Mouse (Mus musculus) macrophage (primary cell): Measurements from ENCODE around the gene Hsd11b2. TPM values are rescaled to one million over a fixed set of nuclear protein-coding genes. Genes with fewer than 3 reads are reported as not detected.
A peak's percentile ranks its signal among the peaks of the same experiment; 100 is the strongest.

ENCODE experiments used
- H3K27ac ChIP-seq: fragments of 350-480 bp; formaldehyde crosslinking; 2 replicates; pipeline ENCODE4 v1.9.0; 2021
- H3K36me3 ChIP-seq: fragments of 350-480 bp; formaldehyde crosslinking; 2 replicates; pipeline ENCODE4 v1.9.0; 2021; ENCODE audit errors: inconsistent target
- H3K4me3 ChIP-seq: fragments of 350-480 bp; formaldehyde crosslinking; 2 replicates; pipeline ENCODE4 v1.9.0; 2021; ENCODE audit errors: inconsistent target
- H3K79me2 ChIP-seq: fragments of 350-480 bp; formaldehyde crosslinking; 2 replicates; pipeline ENCODE4 v1.9.0; 2021; ENCODE audit errors: inconsistent target
- WGBS: methylation state at CpG from one replicate; pipeline ENCODE4 v1.1.7; 2026; ENCODE audit warnings: inconsistent platforms; ENCODE audit not compliant: missing documents; 5-methylcytosine and 5-hydroxymethylcytosine counted together
- polyA plus RNA-seq: library from polyadenylated mRNA; stranded (reverse); fragments of 250-400 nt; gene quantifications from 3 replicates; pipeline ENCODE4 v1.2.4, GENCODE M21; 2018; ENCODE audit warnings: inconsistent platforms

Gene Hsd11b2
- polyA plus RNA-seq, 1 experiment from 2014 or later, result not detected

- Histone ChIP-seq H3K79me2 (peaks cover 73% of the 10 kb centered on the region), H3K27ac (no peak overlapping the region), H3K4me3 (no peak overlapping the region), H3K36me3 (peaks cover 84% of the 10 kb centered on the region)
- WGBS, result no CpG with 5 or more reads among the region's 1 CpGs
Observed at GRCm38 (mm10) chr8:105528206-105528605, 9.7 kb downstream of the Hsd11b2 start.

GRCm38 (mm10) chr8:105529271-105529670, 10.7 kb downstream of the Hsd11b2 start:
- Histone ChIP-seq H3K27ac (no peak overlapping the region), H3K4me3 (no peak overlapping the region), H3K36me3 (peaks cover 73% of the 10 kb centered on the region), H3K79me2 (peaks cover 83% of the 10 kb centered on the region)
- 94% methylated on average over 3 of the region's 3 CpGs for WGBS

DNA sequence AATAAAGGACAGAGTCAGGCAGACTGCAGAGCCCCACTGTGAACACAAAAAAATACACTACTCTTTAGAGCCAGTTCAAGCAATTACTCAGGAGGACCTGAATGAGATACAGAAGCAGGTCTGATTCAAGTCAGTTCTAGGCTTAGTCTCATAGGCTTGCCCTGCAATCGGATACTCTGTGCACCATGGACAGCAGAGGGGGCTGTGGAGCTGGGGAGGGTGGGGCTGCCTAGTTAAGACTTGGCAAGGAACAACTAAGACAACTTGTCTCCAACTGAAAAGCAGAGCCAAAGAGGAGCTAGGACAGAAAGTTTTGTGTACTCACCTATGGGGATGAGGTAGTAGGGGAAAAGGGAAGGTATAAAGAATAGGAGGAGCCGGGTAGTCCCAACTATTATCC, 13.2 kb downstream of the Hsd11b2 start:
- WGBS, result 67% methylated on average over 2 of the region's 2 CpGs
- Histone ChIP-seq H3K4me3 (no peak overlapping the region), H3K36me3 (peaks cover 64% of the 10 kb centered on the region), H3K27ac (no peak overlapping the region), H3K79me2 (peaks cover 100% of the 10 kb centered on the region)

DNA sequence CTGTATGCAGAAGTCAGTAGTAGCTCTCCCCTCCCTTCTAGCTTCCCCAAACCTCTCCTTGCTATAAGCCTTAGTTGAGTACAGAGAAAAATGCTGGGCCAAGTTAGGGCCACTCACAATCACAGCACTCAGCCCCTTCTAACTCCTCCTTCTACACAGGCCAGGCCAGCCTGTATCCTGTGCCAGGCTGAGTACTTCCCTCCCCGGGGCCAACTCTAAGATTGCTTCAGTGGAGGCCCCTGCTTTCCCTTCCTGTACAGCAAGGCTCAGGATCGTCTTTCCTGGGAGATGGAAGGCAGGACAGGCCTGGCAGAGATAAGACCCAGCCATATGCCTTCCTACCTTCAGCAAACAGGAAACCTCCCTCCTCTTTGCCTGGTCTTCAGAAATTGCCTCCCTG, 14.9 kb downstream of the Hsd11b2 start:
- Histone ChIP-seq H3K4me3 (no peak overlapping the region), H3K36me3 (peaks cover 64% of the 10 kb centered on the region), H3K27ac (peak overlapping the region; percentile 17; the same call in 1 of the 2 replicates), H3K79me2 (peaks cover 100% of the 10 kb centered on the region)
- WGBS, result 11% methylated on average over 2 of the region's 2 CpGs

DNA sequence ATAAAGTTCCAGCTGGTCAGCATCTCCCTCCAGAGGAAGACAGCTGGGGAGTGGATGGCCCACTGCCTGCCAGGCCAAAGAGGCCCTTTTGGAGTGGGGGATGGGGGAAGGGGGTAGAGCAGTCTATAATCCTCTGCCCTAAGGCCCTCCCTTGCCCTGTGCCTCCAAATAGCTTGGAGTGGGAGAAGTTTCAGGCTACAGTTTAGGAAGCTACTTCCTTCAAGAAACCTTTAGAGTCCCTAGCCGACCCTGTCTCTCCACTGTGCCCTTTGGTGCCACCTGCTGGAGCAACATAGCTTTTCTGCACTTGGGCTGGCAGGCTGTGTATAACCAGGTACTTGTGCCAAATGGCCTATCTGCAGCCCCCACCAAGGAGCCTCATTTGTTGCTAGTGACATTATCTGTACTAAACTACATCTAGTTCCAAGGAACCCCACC, 15.4 kb downstream of the Hsd11b2 start:
- Histone ChIP-seq H3K27ac (peak overlapping the region; percentile 17; the same call in 1 of the 2 replicates), H3K4me3 (no peak overlapping the region), H3K36me3 (peaks cover 64% of the 10 kb centered on the region), H3K79me2 (peaks cover 100% of the 10 kb centered on the region)
- WGBS, result 0% methylated on average over 1 of the region's 1 CpGs

GRCm38 (mm10) chr8:105536546-105536945, 18.0 kb downstream of the Hsd11b2 start:
- H3K36me3 ChIP-seq, result peaks cover 54% of the 10 kb centered on the region
- 90% methylated on average over 3 of the region's 3 CpGs for WGBS

DNA sequence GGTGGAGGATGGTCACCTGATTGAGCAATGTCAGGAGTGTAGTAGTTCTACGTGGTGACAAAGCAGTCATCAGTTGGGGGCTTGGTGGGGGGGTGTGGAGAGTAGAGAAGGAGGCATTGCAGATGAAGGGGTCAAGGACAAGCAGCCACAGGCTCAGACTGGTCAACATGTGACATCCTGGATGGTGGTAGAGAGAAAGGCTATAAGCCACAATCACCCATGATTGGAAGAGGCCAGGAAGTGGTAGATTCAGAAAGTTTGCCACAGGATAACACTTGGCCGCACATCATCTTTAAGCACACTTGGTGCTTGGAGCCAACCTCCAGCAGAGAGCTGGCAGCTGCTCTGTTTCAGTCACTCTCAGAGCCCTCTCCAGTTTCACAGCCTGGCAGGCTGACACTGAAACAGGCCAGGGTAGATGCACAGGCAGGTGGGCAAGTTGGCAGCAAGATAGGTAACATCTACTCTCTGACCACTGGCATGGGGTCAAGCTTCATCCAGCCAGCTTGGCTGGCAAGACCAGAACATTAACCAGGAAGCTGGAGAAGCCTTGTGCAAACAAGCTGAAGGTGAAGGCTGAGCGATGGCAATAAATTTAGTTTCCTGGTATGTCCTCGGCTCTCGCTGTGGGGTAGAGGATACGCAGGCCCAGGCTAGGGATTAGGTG, 18.6 kb downstream of the Hsd11b2 start:
- 85% methylated on average over 6 of the region's 6 CpGs for WGBS
- H3K36me3 ChIP-seq, result peaks cover 56% of the 10 kb centered on the region
- no peak overlapping the region for H3K4me3 ChIP-seq
- H3K27ac ChIP-seq, result no peak overlapping the region
- peaks cover 100% of the 10 kb centered on the region for H3K79me2 ChIP-seq

More at GRCm38 (mm10) chr8:105536546-105536945, 18.0 kb downstream of the Hsd11b2 start:
- Histone ChIP-seq H3K79me2 (peaks cover 100% of the 10 kb centered on the region), H3K27ac (no peak overlapping the region), H3K4me3 (no peak overlapping the region)

GRCm38 (mm10) chr8:105538940-105539339, 20.4 kb downstream of the Hsd11b2 start:
- WGBS, result 88% methylated on average over 4 of the region's 4 CpGs
- Histone ChIP-seq H3K79me2 (peaks cover 100% of the 10 kb centered on the region), H3K36me3 (peaks cover 56% of the 10 kb centered on the region)

GRCm38 (mm10) chr8:105542032-105542656, 23.6 kb downstream of the Hsd11b2 start:
- H3K27ac ChIP-seq, result no peak overlapping the region
- H3K36me3 ChIP-seq, result peaks cover 38% of the 10 kb centered on the region
- peaks cover 100% of the 10 kb centered on the region for H3K79me2 ChIP-seq
- WGBS, result 90% methylated on average over 3 of the region's 3 CpGs
- H3K4me3 ChIP-seq, result no peak overlapping the region

More at GRCm38 (mm10) chr8:105538940-105539339, 20.4 kb downstream of the Hsd11b2 start:
- H3K27ac ChIP-seq, result no peak overlapping the region
- no peak overlapping the region for H3K4me3 ChIP-seq

GRCm38 (mm10) chr8:105542808-105543207, 24.3 kb downstream of the Hsd11b2 start:
- 95% methylated on average over 2 of the region's 2 CpGs for WGBS
- H3K27ac ChIP-seq, result no peak overlapping the region
- H3K79me2 ChIP-seq, result peaks cover 100% of the 10 kb centered on the region
- H3K36me3 ChIP-seq, result peaks cover 32% of the 10 kb centered on the region
- no peak overlapping the region for H3K4me3 ChIP-seq

GRCm38 (mm10) chr8:105543703-105544102, 25.1 kb downstream of the Hsd11b2 start:
- WGBS, result 43% methylated on average over 1 of the region's 1 CpGs
- H3K4me3 ChIP-seq, result no peak overlapping the region
- H3K36me3 ChIP-seq, result peaks cover 23% of the 10 kb centered on the region
- peaks cover 100% of the 10 kb centered on the region for H3K79me2 ChIP-seq
- H3K27ac ChIP-seq, result no peak overlapping the region

GRCm38 (mm10) chr8:105544544-105545205, 26.1 kb downstream of the Hsd11b2 start:
- Histone ChIP-seq H3K4me3 (no peak overlapping the region), H3K79me2 (peaks cover 100% of the 10 kb centered on the region), H3K27ac (peak overlapping the region; percentile 15; the same call in 1 of the 2 replicates), H3K36me3 (peaks cover 13% of the 10 kb centered on the region; the same call in 1 of the 2 replicates)
- WGBS, result 89% methylated on average over 5 of the region's 7 CpGs

DNA sequence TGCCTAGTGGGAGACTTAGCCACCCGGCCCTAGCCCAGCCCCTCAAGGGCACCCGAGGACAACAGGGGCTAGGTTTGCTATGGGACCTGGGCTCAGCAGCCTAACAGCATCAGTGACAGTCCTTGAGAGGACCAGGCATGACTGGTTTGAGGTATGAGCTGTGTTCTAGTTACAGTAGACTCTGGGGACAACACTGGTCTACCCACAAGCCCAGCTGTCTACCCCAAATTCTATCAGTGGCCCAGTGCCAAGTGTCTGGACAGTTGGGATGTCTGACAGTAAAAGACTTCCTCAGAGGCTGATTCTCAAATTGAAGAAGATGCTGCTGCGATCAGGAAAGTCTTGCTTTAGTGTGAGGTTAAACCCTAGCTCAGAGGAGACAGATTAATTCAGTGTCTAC, 26.7 kb downstream of the Hsd11b2 start:
- H3K79me2 ChIP-seq, result peaks cover 100% of the 10 kb centered on the region
- WGBS, result 84% methylated on average over 3 of the region's 3 CpGs
- H3K4me3 ChIP-seq, result no peak overlapping the region
- H3K27ac ChIP-seq, result no peak overlapping the region
- H3K36me3 ChIP-seq, result peaks cover 11% of the 10 kb centered on the region; the same call in 1 of the 2 replicates

DNA sequence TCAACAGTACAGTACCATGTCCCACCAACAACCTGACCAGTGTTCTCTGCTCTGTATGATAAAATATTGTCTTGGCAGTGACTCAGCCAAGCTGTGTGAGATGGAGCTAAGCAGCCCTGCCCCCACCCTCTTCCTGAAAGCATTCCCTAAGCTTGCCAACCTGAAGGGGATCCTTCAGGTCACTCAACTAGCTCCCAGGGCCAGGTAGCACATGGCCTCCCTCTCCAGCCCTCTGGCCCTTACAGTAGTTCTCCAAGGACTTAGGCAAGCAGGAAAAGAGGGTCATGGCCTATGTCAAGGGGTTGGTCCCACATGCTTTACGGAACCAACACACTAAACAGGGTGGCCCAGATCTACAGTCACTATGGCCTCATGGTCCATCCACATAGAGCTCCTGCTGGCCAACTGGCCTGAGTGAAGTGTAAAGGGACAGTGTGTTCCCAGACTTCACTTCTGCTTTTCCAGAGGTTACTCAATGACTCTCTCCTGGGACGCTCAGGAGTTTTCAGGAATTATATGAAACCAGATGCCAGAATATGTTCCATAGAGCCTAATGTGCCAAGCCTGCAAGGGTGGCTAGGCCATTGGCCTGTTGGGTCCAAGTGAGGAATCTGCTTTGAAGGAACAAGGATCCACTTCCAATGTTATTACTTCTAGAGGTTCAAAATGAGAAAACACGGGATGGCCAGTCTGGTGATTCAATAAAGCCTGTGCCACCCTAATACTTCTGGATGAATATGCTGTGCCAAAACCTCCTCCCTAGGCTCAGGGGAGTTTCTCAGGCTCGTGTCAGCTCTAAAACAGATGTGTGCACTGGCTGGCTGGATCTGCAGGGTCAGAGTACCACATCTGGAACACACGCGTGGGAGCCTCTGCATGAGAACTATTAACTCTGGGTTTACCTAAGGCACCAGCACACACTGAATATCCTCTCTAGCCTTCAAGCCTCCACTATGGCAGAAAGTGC, 28.1 kb downstream of the Hsd11b2 start:
- H3K27ac ChIP-seq, result no peak overlapping the region
- 88% methylated on average over 6 of the region's 6 CpGs for WGBS
- no peak overlapping the region for H3K4me3 ChIP-seq

More for the DNA sequence above, 28.1 kb downstream of the Hsd11b2 start:
- Histone ChIP-seq H3K79me2 (peaks cover 100% of the 10 kb centered on the region), H3K36me3 (peaks cover 3% of the 10 kb centered on the region; the same call in 1 of the 2 replicates)
